Mouse (Mus musculus) bone marrow, adult 2 months (tissue): ENCODE measurements around the gene Gpr25. TPM values are rescaled to one million over a fixed set of nuclear protein-coding genes. Genes with fewer than 3 reads are reported as not detected.

Experiments
- H3K27ac ChIP-seq: fragments of 200-500 bp; 2 replicates; pipeline ENCODE4 v1.5.1; 2012; ENCODE audit warnings: low read depth, mild to moderate bottlenecking, control low read depth, inconsistent platforms, low read length; ENCODE audit not compliant: control insufficient read depth, poor library complexity, insufficient read depth
- H3K4me1 ChIP-seq: fragments of 200-500 bp; 2 replicates; pipeline ENCODE4 v1.6.1; 2011; ENCODE audit warnings: low read length; ENCODE audit not compliant: control insufficient read depth, insufficient read depth
- H3K4me3 ChIP-seq: fragments of 200-500 bp; replicated peaks from 2 replicates; pipeline ENCODE3; 2011; ENCODE audit warnings: mild to moderate bottlenecking, low read depth, low read length, control low read depth; ENCODE audit not compliant: control insufficient read depth
- CTCF ChIP-seq: fragments of 200-500 bp; IDR thresholded peaks from 2 replicates; pipeline ENCODE4 v1.5.1; 2011; ENCODE audit warnings: low read length, control low read depth; ENCODE audit not compliant: control insufficient read depth, insufficient read depth
- POLR2A ChIP-seq: fragments of 200-500 bp; IDR thresholded peaks from 2 replicates; pipeline ENCODE4 v1.6.1; 2011; ENCODE audit warnings: low read depth, mild to moderate bottlenecking, control low read depth, low read length, borderline replicate concordance; ENCODE audit not compliant: control insufficient read depth
- WGBS: fragments of 180-500 bp; shearing (Covaris S2); methylation state at CpG from one replicate; pipeline ENCODE4 v1.1.7; 2018; 5-methylcytosine and 5-hydroxymethylcytosine counted together
- polyA plus RNA-seq: library from polyadenylated mRNA; stranded (reverse); fragments of >200 nt; gene quantifications from 2 replicates; pipeline ENCODE4 v1.2.4, GENCODE M21; 2011; ENCODE audit warnings: low replicate concordance; ENCODE audit not compliant: missing spikeins, insufficient read depth, insufficient read length

Gene Gpr25
- polyA plus RNA-seq, 1 experiment = not detected

DNA sequence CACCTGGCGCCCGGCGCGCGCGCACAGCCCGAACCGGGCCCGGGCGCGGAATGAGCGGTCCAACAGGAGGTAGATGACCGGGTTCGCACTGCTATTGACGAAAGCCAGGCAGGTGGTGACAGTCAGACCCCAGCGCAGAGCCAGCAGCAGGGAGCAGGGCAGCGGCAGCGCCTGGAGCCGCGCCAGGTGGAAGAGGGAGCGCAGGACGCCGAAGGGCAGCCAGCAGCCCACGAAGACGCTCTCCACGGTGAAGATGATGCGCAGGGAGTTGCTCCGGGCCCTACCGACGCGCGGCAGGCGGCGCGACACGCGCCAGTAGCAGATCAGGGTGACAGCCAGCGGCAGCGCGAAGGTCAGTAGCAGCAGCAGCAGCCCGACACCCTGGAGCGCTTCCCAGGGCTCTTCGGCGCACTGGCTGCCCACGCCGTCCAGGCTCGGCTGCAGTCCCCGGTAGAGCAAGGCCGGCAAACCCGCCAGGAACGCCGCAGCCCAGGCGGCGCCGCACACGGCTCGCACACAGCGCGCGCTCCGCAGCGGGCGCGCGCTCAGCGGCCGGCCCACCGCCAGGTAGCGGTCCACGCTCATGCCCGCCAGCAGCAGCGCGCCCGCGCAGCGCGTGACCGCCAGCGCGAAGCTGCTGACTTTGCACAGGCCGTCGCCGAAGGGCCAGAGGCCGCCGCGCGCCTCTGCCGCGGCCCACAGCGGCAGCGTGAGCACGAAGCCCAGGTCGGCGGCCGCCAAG lies 609 bp downstream of the Gpr25 start:
- H3K4me1 ChIP-seq = peaks cover 3% of the 10 kb centered on the region
- WGBS = under 1% methylated on average over 95 of the region's 95 CpGs
- no peak overlapping the region; the same call in 1 of the 2 replicates for H3K27ac ChIP-seq
- no peak overlapping the region for H3K4me3 ChIP-seq
- TF ChIP-seq POLR2A = no peak
- no peak for TF ChIP-seq CTCF

DNA sequence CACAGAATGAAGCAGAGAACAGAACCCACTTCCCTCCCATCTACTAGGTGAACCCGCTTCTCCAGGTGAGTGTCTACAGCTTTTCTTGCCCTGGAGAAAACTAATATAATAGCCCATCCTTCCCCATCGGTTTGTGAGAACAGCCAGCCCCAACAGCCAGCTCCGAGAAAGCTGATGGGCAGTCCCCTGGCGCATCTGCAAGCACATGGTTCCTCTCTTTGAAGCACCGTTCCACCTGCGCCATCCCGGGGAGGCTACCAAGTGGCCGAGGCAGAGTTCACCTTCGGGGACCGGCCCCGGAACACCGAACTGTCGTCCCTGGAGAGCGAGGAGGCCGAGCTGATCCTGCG lies 1.2 kb downstream of the Gpr25 start:
- Histone ChIP-seq H3K4me1 (peaks cover 3% of the 10 kb centered on the region), H3K27ac (no peak overlapping the region), H3K4me3 (no peak overlapping the region)
- 7% methylated on average over 16 of the region's 16 CpGs for WGBS
- TF ChIP-seq POLR2A = no peak
- no peak for TF ChIP-seq CTCF

DNA sequence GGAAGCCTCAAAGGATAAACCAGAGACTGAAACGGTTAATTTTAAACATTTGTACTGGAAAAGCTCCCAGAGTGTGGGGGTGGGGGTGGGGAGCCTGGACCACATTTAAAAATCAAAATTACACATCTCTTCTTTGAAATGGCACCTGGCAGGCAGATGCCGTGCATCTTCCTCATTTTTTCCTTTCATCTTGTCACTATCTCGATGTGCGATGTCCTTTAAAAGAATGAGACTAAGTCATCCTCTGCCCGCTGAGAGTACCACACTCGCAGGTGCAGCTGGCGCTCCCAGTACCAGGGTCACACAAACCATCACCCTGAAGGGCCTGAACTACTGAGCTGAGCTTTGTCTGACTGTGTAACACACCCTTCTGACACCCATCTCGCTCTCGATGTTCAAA lies 2.2 kb downstream of the Gpr25 start:
- Histone ChIP-seq H3K4me1 (peaks cover 3% of the 10 kb centered on the region), H3K4me3 (no peak overlapping the region), H3K27ac (no peak overlapping the region)
- TF ChIP-seq POLR2A = no peak
- no peak for TF ChIP-seq CTCF
- 66% methylated on average over 9 of the region's 9 CpGs for WGBS

DNA sequence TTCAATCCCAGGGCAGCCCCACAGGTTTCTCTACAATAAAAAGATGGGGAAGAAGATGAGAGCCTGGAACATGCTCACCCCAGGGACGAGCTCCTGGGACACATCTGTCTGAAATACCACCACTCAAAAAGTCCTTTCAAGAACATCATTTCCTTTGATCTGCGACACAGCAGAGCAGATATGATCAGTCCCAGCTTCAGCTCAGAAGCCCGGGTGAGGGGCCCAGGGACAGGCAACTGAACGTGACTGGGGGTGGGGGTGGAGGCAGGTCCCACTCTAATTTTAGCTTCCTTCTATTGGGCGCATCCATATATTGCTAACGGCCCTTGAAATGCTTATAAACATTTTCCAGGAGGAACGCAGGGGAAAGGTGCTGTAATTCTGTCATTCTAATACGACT lies 5.0 kb downstream of the Gpr25 start:
- H3K27ac ChIP-seq = no peak overlapping the region
- no peak for TF ChIP-seq POLR2A
- no peak for TF ChIP-seq CTCF
- H3K4me1 ChIP-seq = peaks cover 3% of the 10 kb centered on the region
- no peak overlapping the region for H3K4me3 ChIP-seq
- WGBS = 46% methylated on average over 8 of the region's 8 CpGs

DNA sequence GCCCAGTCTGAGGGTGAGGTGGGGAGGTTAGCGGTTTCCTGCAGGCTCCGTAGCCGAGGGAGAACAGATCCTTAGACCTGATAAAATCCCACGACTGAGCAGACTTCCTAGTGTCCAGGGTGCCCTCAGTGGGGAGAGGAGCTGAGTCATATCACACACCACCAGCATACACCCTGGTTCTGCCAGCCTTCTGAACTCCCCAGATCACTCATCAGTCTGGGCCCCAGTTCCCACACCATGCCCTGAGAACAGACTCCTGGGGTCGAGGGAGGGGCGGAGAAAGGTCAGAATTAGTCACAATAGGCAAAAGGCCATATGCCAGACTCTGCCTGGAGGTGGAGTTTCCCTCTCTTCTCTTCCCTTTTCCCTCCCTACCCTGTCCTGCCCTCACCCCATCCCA lies 5.5 kb downstream of the Gpr25 start:
- Histone ChIP-seq H3K27ac (no peak overlapping the region), H3K4me3 (no peak overlapping the region), H3K4me1 (peaks cover 3% of the 10 kb centered on the region)
- TF ChIP-seq POLR2A = no peak
- 9% methylated on average over 6 of the region's 6 CpGs for WGBS

DNA sequence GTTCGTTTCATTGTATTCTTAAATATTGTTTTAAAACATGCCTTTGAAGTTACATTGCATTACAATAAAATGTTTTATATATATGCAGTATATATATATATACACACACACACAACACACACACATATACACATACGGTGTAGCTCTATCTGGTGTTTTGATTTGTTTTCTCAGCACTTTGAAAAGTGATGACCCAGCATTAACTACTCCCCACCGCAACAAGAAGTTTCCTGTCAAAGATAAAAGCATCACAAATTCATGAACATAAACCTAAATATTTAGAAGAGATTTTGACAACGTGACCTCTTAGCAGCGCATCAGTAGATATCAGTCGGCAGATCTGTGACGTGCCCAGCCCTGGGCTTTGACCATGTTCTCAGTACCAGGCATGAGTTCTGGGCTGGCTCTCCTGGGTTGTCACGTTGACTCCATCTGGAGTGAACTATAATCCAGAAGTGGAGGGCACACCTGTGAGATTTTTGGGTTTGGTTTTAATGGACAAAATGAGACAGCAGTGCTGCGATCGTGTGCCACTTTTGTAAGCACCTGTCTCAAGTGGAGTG lies 6.1 kb downstream of the Gpr25 start:
- no peak overlapping the region for H3K4me3 ChIP-seq
- H3K4me1 ChIP-seq = peaks cover 3% of the 10 kb centered on the region; the same call in 1 of the 2 replicates
- no peak for TF ChIP-seq CTCF
- 44% methylated on average over 10 of the region's 10 CpGs for WGBS
- H3K27ac ChIP-seq = no peak overlapping the region

DNA sequence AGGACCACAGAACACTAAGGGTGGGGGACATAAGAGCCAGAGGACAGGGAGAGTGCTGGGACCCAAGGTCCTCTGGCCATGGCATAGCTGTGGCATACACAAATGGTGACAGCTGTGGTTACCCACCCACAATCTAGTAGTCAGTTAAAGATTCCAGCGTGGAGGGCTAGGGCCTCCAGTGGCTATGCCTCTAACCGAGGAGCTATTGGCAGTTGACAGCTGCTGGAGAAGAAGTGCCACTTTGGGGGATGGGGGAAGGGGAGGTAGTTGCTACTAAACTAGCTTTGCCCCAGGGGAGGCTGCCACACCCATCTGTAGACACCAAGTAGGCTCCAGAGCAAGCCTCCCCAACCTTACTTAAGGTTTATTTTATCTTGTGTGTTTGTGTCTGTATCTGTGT lies 7.2 kb downstream of the Gpr25 start:
- Histone ChIP-seq H3K27ac (peak overlapping the region; percentile 65), H3K4me1 (peaks cover 2% of the 10 kb centered on the region; the same call in 1 of the 2 replicates), H3K4me3 (no peak overlapping the region)
- TF ChIP-seq CTCF (no peak), POLR2A (no peak)
- WGBS = 6% methylated on average over 2 of the region's 2 CpGs

DNA sequence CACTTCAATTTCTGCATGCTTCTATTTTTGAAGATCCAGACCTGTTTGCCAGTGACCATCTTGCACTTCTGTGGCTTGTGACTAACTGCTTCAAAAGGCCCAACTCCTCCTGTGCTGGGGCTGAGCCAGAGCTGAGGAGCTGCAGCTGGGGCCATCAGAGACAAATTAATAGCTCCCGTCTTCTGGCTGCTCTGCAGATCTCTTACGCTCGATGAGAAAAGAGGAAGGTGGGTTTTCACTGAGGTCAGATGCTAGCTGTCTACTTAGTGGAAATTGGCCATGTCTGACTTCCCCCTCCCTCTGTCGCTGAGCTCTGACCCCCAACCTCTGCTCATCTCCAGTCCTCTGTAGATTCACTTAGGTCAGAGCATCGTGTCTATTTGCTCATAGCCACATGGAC lies 11.0 kb downstream of the Gpr25 start:
- no peaks in the 10 kb centered on the region; the same call in 1 of the 2 replicates for H3K4me1 ChIP-seq
- 5% methylated on average over 5 of the region's 5 CpGs for WGBS
- 0 out of 2 replicates have a peak overlapping the region, but pooled peaks have one; percentile 13 for H3K27ac ChIP-seq
- TF ChIP-seq CTCF = no peak
- no peak for TF ChIP-seq POLR2A
- H3K4me3 ChIP-seq = no peak overlapping the region
